Mouse (Mus musculus): ENCODE results near the gene Trim65. TPM values are rescaled to one million over a fixed set of nuclear protein-coding genes. Genes with fewer than 3 reads are reported as not detected.

Trim65 gene
- polyA plus RNA-seq, 1 experiment, result 5.3 TPM

- H3K4me3 ChIP-seq (ENCODE audit: insufficient read depth, low read length), result peak overlapping the region; percentile 55
- TF ChIP-seq CTCF (IDR thresholded peaks at IDR 0.05; ENCODE audit: extremely low read depth, insufficient read depth, low read length), result peak; percentile 69
- TF ChIP-seq POLR2A (IDR thresholded peaks at IDR 0.05; ENCODE audit: extremely low read depth, insufficient read depth, low read length), result 0 out of 2 replicates have a peak, but pooled peaks have one; percentile 8
- peaks cover 5% of the 10 kb centered on the region for H3K4me1 ChIP-seq (ENCODE audit: control insufficient read depth, insufficient read depth, low read length)
- H3K27ac ChIP-seq (ENCODE audit: insufficient read depth, low read length), result peak overlapping the region; percentile 15; the same call in 1 of the 2 replicates
These were observed 43.5 kb downstream of the Trim65 start for GRCm38 (mm10) chr11:116087194-116088130.

- H3K27ac ChIP-seq (ENCODE audit: insufficient read depth, low read length), result peak within 1 kb of the TSS; percentile 15; the same call in 1 of the 2 replicates
- peaks cover 5% of the 10 kb centered on the region for H3K4me1 ChIP-seq (ENCODE audit: control insufficient read depth, insufficient read depth, low read length)
- TF ChIP-seq CTCF (IDR thresholded peaks at IDR 0.05; ENCODE audit: extremely low read depth, insufficient read depth, low read length) (no peak), POLR2A (IDR thresholded peaks at IDR 0.05; ENCODE audit: extremely low read depth, insufficient read depth, low read length) (peak; percentile 93)
- H3K4me3 ChIP-seq (ENCODE audit: insufficient read depth, low read length), result peak within 1 kb of the TSS; percentile 55
These were observed 44.4 kb downstream of the Trim65 start, which contains the start of gene Wbp2 for GRCm38 (mm10) chr11:116086258-116087193. Wbp2 (minus strand) TSS chr11:116086995.

GRCm38 (mm10) chr11:116084166-116084565 lies 46.8 kb downstream of the Trim65 start:
- Histone ChIP-seq H3K27ac (ENCODE audit: insufficient read depth, low read length) (no peak overlapping the region), H3K4me3 (ENCODE audit: insufficient read depth, low read length) (no peak overlapping the region), H3K4me1 (ENCODE audit: control insufficient read depth, insufficient read depth, low read length) (peaks cover 8% of the 10 kb centered on the region)
- TF ChIP-seq CTCF (IDR thresholded peaks at IDR 0.05; ENCODE audit: extremely low read depth, insufficient read depth, low read length) (no peak), POLR2A (IDR thresholded peaks at IDR 0.05; ENCODE audit: extremely low read depth, insufficient read depth, low read length) (no peak)

GRCm38 (mm10) chr11:116083096-116083672 lies 47.7 kb downstream of the Trim65 start:
- TF ChIP-seq POLR2A (IDR thresholded peaks at IDR 0.05; ENCODE audit: extremely low read depth, insufficient read depth, low read length), result no peak
- no peak for TF ChIP-seq CTCF (IDR thresholded peaks at IDR 0.05; ENCODE audit: extremely low read depth, insufficient read depth, low read length)
- Histone ChIP-seq H3K4me1 (ENCODE audit: control insufficient read depth, insufficient read depth, low read length) (peaks cover 8% of the 10 kb centered on the region), H3K4me3 (ENCODE audit: insufficient read depth, low read length) (no peak overlapping the region), H3K27ac (ENCODE audit: insufficient read depth, low read length) (no peak overlapping the region)

DNA sequence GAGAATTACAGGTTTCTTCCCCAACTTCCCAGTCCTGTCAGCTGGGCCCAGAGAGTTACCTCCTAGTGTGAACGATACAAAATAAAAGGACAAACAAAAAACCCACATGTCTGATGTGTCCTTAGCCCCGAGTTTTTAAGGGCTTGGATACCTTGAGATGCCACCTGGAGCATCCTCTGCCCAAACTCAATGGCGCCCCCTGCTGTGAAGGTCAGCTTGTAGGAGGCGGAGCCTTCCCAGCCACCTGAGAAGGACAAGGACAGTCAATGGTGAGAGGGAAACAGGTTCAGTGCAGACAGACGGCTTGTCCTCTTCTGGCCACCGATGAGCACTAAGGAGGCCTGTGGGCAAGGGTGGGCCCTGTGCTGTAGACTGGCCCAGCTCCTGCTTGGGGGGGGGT lies 49.8 kb downstream of the Trim65 start:
- Histone ChIP-seq H3K4me3 (ENCODE audit: insufficient read depth, low read length) (no peak overlapping the region), H3K27ac (ENCODE audit: insufficient read depth, low read length) (no peak overlapping the region), H3K4me1 (ENCODE audit: control insufficient read depth, insufficient read depth, low read length) (peaks cover 7% of the 10 kb centered on the region)
- TF ChIP-seq CTCF (IDR thresholded peaks at IDR 0.05; ENCODE audit: extremely low read depth, insufficient read depth, low read length) (peak; percentile 41), POLR2A (IDR thresholded peaks at IDR 0.05; ENCODE audit: extremely low read depth, insufficient read depth, low read length) (no peak)

DNA sequence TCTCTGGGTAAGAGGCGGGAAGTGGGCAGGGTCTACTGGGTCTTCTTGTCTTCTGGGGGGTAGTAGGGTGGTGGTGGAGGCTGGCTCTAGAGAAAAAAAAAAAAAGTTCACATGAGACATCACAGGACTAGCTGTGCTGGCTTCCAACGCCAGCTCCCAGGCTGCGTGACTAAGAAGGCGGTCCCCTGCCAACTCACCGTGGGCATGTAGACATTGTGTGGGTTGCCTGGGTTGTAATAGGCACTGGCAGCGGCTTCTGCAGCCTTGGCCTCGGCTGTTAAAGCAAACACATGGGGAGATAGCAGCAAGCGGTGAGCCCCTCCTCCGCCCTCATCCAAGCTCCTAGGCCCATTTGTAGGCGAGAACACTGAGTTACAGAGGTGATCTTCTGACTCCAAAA lies 51.4 kb downstream of the Trim65 start:
- no peak for TF ChIP-seq POLR2A (IDR thresholded peaks at IDR 0.05; ENCODE audit: extremely low read depth, insufficient read depth, low read length)
- no peak for TF ChIP-seq CTCF (IDR thresholded peaks at IDR 0.05; ENCODE audit: extremely low read depth, insufficient read depth, low read length)
- peak overlapping the region; percentile 53 for H3K27ac ChIP-seq (ENCODE audit: insufficient read depth, low read length)

DNA sequence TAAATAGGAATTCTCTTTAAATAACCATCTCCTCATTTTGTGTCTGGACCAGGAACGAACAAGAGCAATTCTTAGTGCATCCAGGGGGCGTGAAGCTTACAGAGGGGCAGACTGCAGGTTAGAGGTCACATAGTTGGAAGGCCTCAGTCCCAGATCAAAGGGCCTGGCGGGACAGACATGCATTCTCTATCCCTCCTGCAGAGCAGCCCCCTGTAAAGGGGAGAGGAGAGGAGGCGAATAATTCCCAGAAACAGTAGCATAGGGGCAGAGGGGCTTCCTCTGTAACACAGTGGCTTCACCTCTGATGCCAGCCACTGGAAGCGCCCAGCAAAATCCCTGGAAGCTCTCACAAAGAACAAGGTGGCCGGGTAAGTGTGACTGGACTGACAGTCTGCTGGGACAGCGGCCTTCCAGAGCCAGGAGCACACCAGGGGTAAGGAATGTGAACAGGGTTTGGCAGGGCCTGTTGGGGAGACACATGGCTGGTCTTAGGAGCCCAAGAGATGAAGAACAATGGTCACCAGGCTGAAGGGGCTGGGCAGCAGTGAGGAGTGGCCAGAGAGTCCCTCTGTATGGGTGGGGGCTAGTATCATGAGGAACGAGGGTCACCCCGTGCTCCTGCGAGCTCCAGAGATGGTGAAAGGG lies 52.1 kb downstream of the Trim65 start:
- H3K4me1 ChIP-seq (ENCODE audit: control insufficient read depth, insufficient read depth, low read length), result 0 out of 2 replicates have a peak, but pooled peaks cover 5% of the 10 kb centered on the region
- H3K27ac ChIP-seq (ENCODE audit: insufficient read depth, low read length), result peak overlapping the region; percentile 53; the same call in 1 of the 2 replicates

More for the DNA sequence above, 51.4 kb downstream of the Trim65 start:
- H3K4me1 ChIP-seq (ENCODE audit: control insufficient read depth, insufficient read depth, low read length), result 0 out of 2 replicates have a peak, but pooled peaks cover 5% of the 10 kb centered on the region
- no peak overlapping the region for H3K4me3 ChIP-seq (ENCODE audit: insufficient read depth, low read length)

GRCm38 (mm10) chr11:116078221-116078620 lies 52.7 kb downstream of the Trim65 start:
- Histone ChIP-seq H3K27ac (ENCODE audit: insufficient read depth, low read length) (no peak overlapping the region), H3K4me1 (ENCODE audit: control insufficient read depth, insufficient read depth, low read length) (0 out of 2 replicates have a peak, but pooled peaks cover 5% of the 10 kb centered on the region), H3K4me3 (ENCODE audit: insufficient read depth, low read length) (no peak overlapping the region)
- no peak for TF ChIP-seq CTCF (IDR thresholded peaks at IDR 0.05; ENCODE audit: extremely low read depth, insufficient read depth, low read length)
- no peak for TF ChIP-seq POLR2A (IDR thresholded peaks at IDR 0.05; ENCODE audit: extremely low read depth, insufficient read depth, low read length)

More for the DNA sequence above, 52.1 kb downstream of the Trim65 start:
- TF ChIP-seq CTCF (IDR thresholded peaks at IDR 0.05; ENCODE audit: extremely low read depth, insufficient read depth, low read length) (no peak), POLR2A (IDR thresholded peaks at IDR 0.05; ENCODE audit: extremely low read depth, insufficient read depth, low read length) (no peak)
- no peak overlapping the region for H3K4me3 ChIP-seq (ENCODE audit: insufficient read depth, low read length)
